Mouse (Mus musculus) kidney, adult 2 months (tissue): Measurements from ENCODE around the gene Sp2.

ENCODE experiments used
- CTCF ChIP-seq: fragments of 200-500 bp; conservative IDR thresholded peaks from 2 replicates; pipeline ENCODE4 v1.5.1; 2011; ENCODE audit warnings: low read depth, mild to moderate bottlenecking, control low read depth, low read length, moderate library complexity, mixed read lengths; ENCODE audit not compliant: insufficient read depth, insufficient read length
- POLR2A ChIP-seq: fragments of 200-500 bp; IDR thresholded peaks from one replicate; pipeline ENCODE4 v1.6.1; 2011; ENCODE audit warnings: low read depth, low read length, control low read depth

DNA sequence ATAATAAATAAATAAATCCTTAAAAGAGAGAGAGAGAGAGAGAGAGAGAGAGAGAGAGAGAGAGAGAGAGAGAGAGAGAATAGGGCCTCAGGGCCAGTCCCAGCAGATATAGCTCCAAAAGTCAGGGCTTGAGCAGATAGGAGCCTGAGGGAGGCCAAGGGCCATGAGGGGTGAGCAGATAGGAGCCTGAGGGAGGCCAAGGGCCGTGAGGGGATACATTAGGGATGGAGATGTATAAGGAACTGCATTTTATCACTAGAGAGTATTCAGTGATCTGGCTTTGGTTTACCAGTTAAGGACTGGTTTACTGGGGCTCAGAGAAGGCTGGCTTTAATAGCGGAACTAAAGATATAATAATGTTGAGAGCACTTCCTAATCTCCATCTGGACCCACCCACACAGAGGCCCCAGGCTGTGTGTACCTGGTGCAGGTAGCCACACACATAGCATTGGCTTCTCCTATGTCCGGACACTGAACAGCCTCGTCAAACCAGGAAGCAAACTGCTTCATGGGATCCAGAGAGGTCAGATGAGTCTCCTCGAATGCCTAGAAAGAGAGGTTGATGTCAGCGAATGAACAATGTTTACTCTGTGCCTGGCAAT, 40.7 kb downstream of the Sp2 start:
- TF ChIP-seq CTCF, result no peak
- TF ChIP-seq POLR2A, result no peak
